Mouse (Mus musculus) layer of hippocampus, adult 2 months (tissue): ENCODE measurements around the gene Pld6. TPM values are rescaled to one million over a fixed set of nuclear protein-coding genes. Genes with fewer than 3 reads are reported as not detected.
A peak's percentile ranks its signal among the peaks of the same experiment; 100 is the strongest.

Source experiments
- DNase-seq, 2 experiments: peaks; one replicate each; pipeline ENCODE4 v3.0.0; 2022; ENCODE audit warnings: low spot score in 2 of 2
- H3K27ac ChIP-seq: fragments of 200-600 bp; 2 replicates; pipeline ENCODE4 v1.8.1; 2022
- H3K4me3 ChIP-seq: fragments of 200-600 bp; 2 replicates; pipeline ENCODE4 v1.8.1; 2022; ENCODE audit warnings: mild to moderate bottlenecking
- CTCF ChIP-seq: fragments of 200-600 bp; conservative IDR thresholded peaks from 2 replicates; pipeline ENCODE4 v1.8.1; 2022; ENCODE audit warnings: antibody characterized with exemption, mild to moderate bottlenecking, moderate library complexity
- total RNA-seq, 2 experiments: library from RNA; stranded (reverse); gene quantifications; 2 replicates each; pipeline ENCODE4 v1.2.3; 2021

The Pld6 gene
- total RNA-seq, 2 experiments from 2014 or later = 0.69 to 1.2 TPM

- DNase-seq = peak; percentile 49 to 78
- TF ChIP-seq CTCF = peak; percentile 96
- Histone ChIP-seq H3K27ac (no peak overlapping the region), H3K4me3 (no peak overlapping the region)
Observed at GRCm38 (mm10) chr11:59778181-59778873, 9.1 kb downstream of the Pld6 start.

GRCm38 (mm10) chr11:59777259-59777658, 10.2 kb downstream of the Pld6 start:
- Histone ChIP-seq H3K27ac (peak overlapping the region; percentile 68; the same call in 1 of the 2 replicates), H3K4me3 (no peak overlapping the region)
- DNase-seq = peak; percentile 35 to 36
- no peak for TF ChIP-seq CTCF

DNA sequence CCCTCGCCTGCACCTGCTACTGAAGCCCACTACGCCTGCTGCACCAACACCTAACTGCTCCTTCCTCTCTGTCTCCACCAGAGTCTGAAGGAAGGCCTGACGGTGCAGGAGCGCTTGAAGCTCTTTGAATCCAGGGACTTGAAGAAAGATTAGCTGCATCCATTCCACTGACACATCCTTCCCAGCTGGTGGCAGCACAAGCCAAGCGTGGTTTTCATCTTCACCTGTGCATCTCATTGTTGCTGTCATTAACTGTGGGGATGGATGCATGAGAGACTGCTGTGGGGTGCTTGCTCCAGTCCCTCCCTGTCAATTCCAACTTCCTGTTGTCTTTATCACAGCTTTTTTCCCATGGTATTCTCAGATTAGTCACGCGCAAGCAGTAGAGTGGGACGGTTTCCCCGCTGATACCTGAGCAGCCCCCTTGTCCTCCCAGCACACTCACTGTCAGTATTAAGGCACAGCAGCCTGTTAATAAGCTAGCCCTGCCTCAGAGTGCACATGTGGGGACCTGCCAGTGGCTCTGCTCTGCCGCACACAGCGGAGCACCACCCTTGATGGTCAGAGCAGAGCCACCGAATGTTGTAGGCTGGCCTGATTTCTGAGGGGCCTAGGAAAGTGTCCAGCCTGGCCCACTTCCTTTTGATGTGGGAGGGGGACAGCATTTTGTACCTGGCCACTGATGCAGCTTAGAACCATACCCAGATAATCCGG, 11.9 kb downstream of the Pld6 start:
- no peak overlapping the region for H3K4me3 ChIP-seq
- peak overlapping the region; percentile 68; the same call in 1 of the 2 replicates for H3K27ac ChIP-seq
- TF ChIP-seq CTCF = peak; percentile 58
- no peak for DNase-seq

GRCm38 (mm10) chr11:59774522-59774921, 12.9 kb downstream of the Pld6 start:
- no peak overlapping the region for H3K4me3 ChIP-seq
- TF ChIP-seq CTCF = no peak
- H3K27ac ChIP-seq = no peak overlapping the region
- DNase-seq = no peak

DNA sequence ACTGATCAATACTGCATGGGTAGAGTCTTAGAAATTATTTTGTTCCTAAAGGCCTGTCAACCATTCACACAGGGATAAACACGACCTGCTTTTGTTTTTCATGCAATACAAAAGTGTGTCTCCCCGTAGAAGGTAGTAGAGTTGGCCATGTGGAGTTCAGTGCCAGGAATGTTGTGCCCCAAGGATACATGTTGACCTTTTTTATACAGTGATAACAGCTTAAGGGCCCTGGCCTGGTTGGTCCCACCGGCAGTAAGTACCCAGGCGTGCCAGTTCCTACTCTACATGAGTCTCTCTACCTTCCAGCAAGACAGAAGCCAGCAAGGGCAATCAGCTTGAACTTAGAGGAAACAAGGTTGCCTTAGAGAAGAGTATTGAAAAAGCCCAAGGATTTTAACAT, 14.5 kb downstream of the Pld6 start:
- DNase-seq = no peak
- Histone ChIP-seq H3K27ac (no peak overlapping the region), H3K4me3 (no peak overlapping the region)
- TF ChIP-seq CTCF = no peak

GRCm38 (mm10) chr11:59772291-59772690, 15.2 kb downstream of the Pld6 start:
- DNase-seq = no peak
- no peak for TF ChIP-seq CTCF
- no peak overlapping the region for H3K27ac ChIP-seq

GRCm38 (mm10) chr11:59770753-59771152, 16.7 kb downstream of the Pld6 start:
- Histone ChIP-seq H3K4me3 (no peak overlapping the region), H3K27ac (peak overlapping the region; percentile 62)
- DNase-seq = no peak
- TF ChIP-seq CTCF = no peak

More at GRCm38 (mm10) chr11:59772291-59772690, 15.2 kb downstream of the Pld6 start:
- H3K4me3 ChIP-seq = no peak overlapping the region

- no peak for TF ChIP-seq CTCF
- Histone ChIP-seq H3K27ac (peak overlapping the region; percentile 62; the same call in 1 of the 2 replicates), H3K4me3 (no peak overlapping the region)
Observed at GRCm38 (mm10) chr11:59769738-59770137, 17.7 kb downstream of the Pld6 start.

DNA sequence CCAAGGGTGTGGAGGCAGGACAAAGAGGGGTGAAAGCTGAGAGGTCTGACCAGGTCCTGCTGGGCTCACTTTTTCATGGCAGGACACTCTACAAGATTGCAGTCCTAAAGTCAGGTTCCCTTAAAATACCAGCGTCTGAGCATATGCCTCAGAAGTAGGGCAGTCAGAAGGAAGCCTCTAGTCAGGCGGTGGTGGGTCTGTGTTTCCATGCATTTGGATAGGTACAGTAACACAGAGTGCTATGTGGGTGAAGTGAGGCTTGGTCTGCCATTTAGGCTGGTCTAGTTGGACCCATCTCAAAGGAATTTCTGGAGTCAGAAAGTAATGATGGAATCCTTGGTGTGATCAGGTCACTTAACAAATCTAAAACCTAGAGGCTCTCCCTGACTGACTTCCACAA, 18.1 kb downstream of the Pld6 start:
- peak overlapping the region; percentile 62; the same call in 1 of the 2 replicates for H3K27ac ChIP-seq
- DNase-seq = no peak
- no peak overlapping the region for H3K4me3 ChIP-seq
- no peak for TF ChIP-seq CTCF

More at GRCm38 (mm10) chr11:59769738-59770137, 17.7 kb downstream of the Pld6 start:
- DNase-seq = no peak

- TF ChIP-seq CTCF = no peak
- no peak for DNase-seq
- Histone ChIP-seq H3K27ac (peak overlapping the region; percentile 84; the same call in 1 of the 2 replicates), H3K4me3 (no peak overlapping the region)
Observed at GRCm38 (mm10) chr11:59760796-59761195, 26.6 kb downstream of the Pld6 start.

- no peak for TF ChIP-seq CTCF
- no peak for DNase-seq
- no peak overlapping the region for H3K4me3 ChIP-seq
- H3K27ac ChIP-seq = peak overlapping the region; percentile 84
Observed at GRCm38 (mm10) chr11:59759626-59760025, 27.8 kb downstream of the Pld6 start.

GRCm38 (mm10) chr11:59759178-59759577, 28.3 kb downstream of the Pld6 start:
- Histone ChIP-seq H3K27ac (peak overlapping the region; percentile 84), H3K4me3 (no peak overlapping the region)
- DNase-seq = peak; percentile 37 to 62
- TF ChIP-seq CTCF = peak; percentile 41

DNA sequence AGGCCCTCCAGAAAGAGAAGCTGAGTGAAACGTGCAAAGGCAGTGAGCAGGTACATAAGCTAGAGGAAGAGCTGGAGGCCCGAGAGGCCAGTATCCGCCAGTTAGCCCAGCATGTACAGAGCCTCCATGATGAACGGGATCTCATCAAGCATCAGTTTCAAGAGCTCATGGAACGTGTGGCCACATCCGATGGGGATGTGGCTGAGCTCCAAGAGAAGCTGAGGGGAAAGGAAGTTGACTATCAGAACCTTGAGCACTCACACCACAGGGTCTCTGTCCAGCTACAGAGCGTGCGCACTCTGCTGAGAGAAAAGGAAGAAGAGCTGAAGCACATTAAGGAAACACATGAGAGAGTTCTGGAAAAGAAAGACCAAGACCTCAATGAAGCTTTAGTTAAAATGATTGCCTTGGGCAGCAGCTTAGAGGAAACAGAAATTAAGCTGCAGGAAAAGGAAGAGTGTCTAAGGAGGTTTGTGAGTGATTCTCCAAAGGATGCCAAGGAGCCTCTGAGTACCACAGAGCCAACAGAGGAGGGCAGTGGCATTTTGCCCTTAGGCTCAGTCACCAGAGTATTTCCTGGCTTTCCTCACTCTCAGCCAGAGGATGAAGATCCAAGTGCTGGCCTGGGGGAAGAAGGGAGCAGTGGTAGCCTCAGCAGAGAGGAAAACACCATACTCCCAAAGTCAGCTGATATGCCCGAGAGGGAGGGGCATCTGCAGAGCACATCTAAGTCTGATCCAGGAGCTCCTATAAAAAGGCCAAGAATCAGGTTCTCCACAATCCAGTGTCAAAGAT, 29.1 kb downstream of the Pld6 start:
- peak overlapping the region; percentile 84 for H3K27ac ChIP-seq
- H3K4me3 ChIP-seq = no peak overlapping the region
- no peak for DNase-seq
- no peak for TF ChIP-seq CTCF
